Mouse (Mus musculus): ENCODE data around the gene Sigmar1.

Sigmar1 gene

GRCm38 (mm10) chr4:41756440-41756839 is 483 bp upstream of the Sigmar1 start:
- DNase-seq (ENCODE audit: low read depth) = no peak

GRCm38 (mm10) chr4:41754797-41755337 is 1.1 kb downstream of the Sigmar1 start, which contains the start of gene Galt:
Galt (plus strand) TSS chr4:41755228.
- DNase-seq (ENCODE audit: low read depth) = peak; percentile 63

GRCm38 (mm10) chr4:41745021-41745420 is 10.9 kb downstream of the Sigmar1 start:
- DNase-seq (ENCODE audit: low read depth) = no peak

GRCm38 (mm10) chr4:41744131-41744530 is 11.8 kb downstream of the Sigmar1 start:
- DNase-seq (ENCODE audit: low read depth) = no peak

GRCm38 (mm10) chr4:41741158-41741560 is 14.8 kb downstream of the Sigmar1 start:
- peak; percentile 92 for DNase-seq (ENCODE audit: low read depth)

GRCm38 (mm10) chr4:41740380-41741157 is 15.4 kb downstream of the Sigmar1 start:
- peak; percentile 70 for DNase-seq (ENCODE audit: low read depth)

- DNase-seq (ENCODE audit: low read depth) = no peak
Observed at GRCm38 (mm10) chr4:41739260-41739659, 16.7 kb downstream of the Sigmar1 start.

- no peak for DNase-seq (ENCODE audit: low read depth)
Observed at GRCm38 (mm10) chr4:41738256-41738603, 17.7 kb downstream of the Sigmar1 start.

- peak; percentile 85 for DNase-seq (ENCODE audit: low read depth)
Observed at GRCm38 (mm10) chr4:41737602-41738255, 18.2 kb downstream of the Sigmar1 start.

- DNase-seq (ENCODE audit: low read depth) = no peak
Observed at GRCm38 (mm10) chr4:41731052-41731765, 24.7 kb downstream of the Sigmar1 start, which contains the start of gene Arid3c. Arid3c (minus strand) TSS chr4:41731142.

GRCm38 (mm10) chr4:41726826-41727621 is 28.9 kb downstream of the Sigmar1 start:
- no peak for DNase-seq (ENCODE audit: low read depth)

GRCm38 (mm10) chr4:41722918-41723351 is 33.0 kb downstream of the Sigmar1 start, which contains the start of gene Dctn3:
Dctn3 (minus strand) TSS chr4:41723170.
- DNase-seq (ENCODE audit: low read depth) = peak; percentile 94

- DNase-seq (ENCODE audit: low read depth) = no peak
Observed at GRCm38 (mm10) chr4:41716834-41717233, 39.1 kb downstream of the Sigmar1 start.

- peak; percentile 71 for DNase-seq (ENCODE audit: low read depth)
Observed at GRCm38 (mm10) chr4:41715596-41715995, 40.4 kb downstream of the Sigmar1 start.

GRCm38 (mm10) chr4:41715082-41715481 is 40.9 kb downstream of the Sigmar1 start:
- no peak for DNase-seq (ENCODE audit: low read depth)

GRCm38 (mm10) chr4:41714276-41714675 is 41.7 kb downstream of the Sigmar1 start:
- peak; percentile 88 for DNase-seq (ENCODE audit: low read depth)

GRCm38 (mm10) chr4:41713197-41714067 is 42.5 kb downstream of the Sigmar1 start, which contains the start of gene Rpp25l:
Rpp25l (minus strand) TSS chr4:41713534.
- peak; percentile 87 for DNase-seq (ENCODE audit: low read depth)

GRCm38 (mm10) chr4:41712421-41713196 is 43.3 kb downstream of the Sigmar1 start:
- no peak for DNase-seq (ENCODE audit: low read depth)

- no peak for DNase-seq (ENCODE audit: low read depth)
Observed at GRCm38 (mm10) chr4:41711705-41712375, 44.1 kb downstream of the Sigmar1 start.

Measured in NIH3T3 (cell line).